Mouse (Mus musculus): ENCODE measurements around the gene Taar8c.
"Not testable (repeated sequence)": the region's sequence is repeated elsewhere in the genome, so short reads cannot be mapped to it uniquely, and the experiment has no call there.

Taar8c gene

GRCm38 (mm10) chr10:24101812-24102211 lies at the start of gene Taar8c:
TSS of gene Taar8c (minus strand) at chr10:24101912.
- DNase-seq (ENCODE audit: low read depth, low spot score): not testable (repeated sequence)

- DNase-seq (ENCODE audit: low read depth, low spot score): no peak
Observed at GRCm38 (mm10) chr10:24150086-24150485, 48.4 kb upstream of the Taar8c start.

- peak; percentile 90 for DNase-seq (ENCODE audit: low read depth, low spot score)
Observed at GRCm38 (mm10) chr10:24149135-24149781, 47.5 kb upstream of the Taar8c start, which contains the start of gene Stx7. TSS of gene Stx7 (plus strand) at chr10:24149302.

GRCm38 (mm10) chr10:24142735-24143134 lies 41.0 kb upstream of the Taar8c start:
- no peak for DNase-seq (ENCODE audit: low read depth, low spot score)

GRCm38 (mm10) chr10:24138623-24139261 lies 37.0 kb upstream of the Taar8c start:
- DNase-seq (ENCODE audit: low read depth, low spot score): no peak

GRCm38 (mm10) chr10:24134071-24134645 lies 32.4 kb upstream of the Taar8c start:
- no peak for DNase-seq (ENCODE audit: low read depth, low spot score)

- no peak for DNase-seq (ENCODE audit: low read depth, low spot score)
Observed at GRCm38 (mm10) chr10:24133132-24133531, 31.4 kb upstream of the Taar8c start.

- DNase-seq (ENCODE audit: low read depth, low spot score): no peak
Observed at GRCm38 (mm10) chr10:24132273-24132672, 30.6 kb upstream of the Taar8c start.

- peak; percentile 82 for DNase-seq (ENCODE audit: low read depth, low spot score)
Observed at GRCm38 (mm10) chr10:24131451-24132262, 29.9 kb upstream of the Taar8c start.

GRCm38 (mm10) chr10:24111116-24111778 lies 9.5 kb upstream of the Taar8c start:
- peak; percentile 54 for DNase-seq (ENCODE audit: low read depth, low spot score)

GRCm38 (mm10) chr10:24109434-24109833 lies 7.7 kb upstream of the Taar8c start, which contains the start of gene Taar9:
TSS of gene Taar9 (minus strand) at chr10:24109534.
- not testable (repeated sequence) for DNase-seq (ENCODE audit: low read depth, low spot score)

GRCm38 (mm10) chr10:24108236-24108635 lies 6.5 kb upstream of the Taar8c start:
- DNase-seq (ENCODE audit: low read depth, low spot score): no peak

- DNase-seq (ENCODE audit: low read depth, low spot score): no peak
Observed at GRCm38 (mm10) chr10:24107747-24108146, 6.0 kb upstream of the Taar8c start.

GRCm38 (mm10) chr10:24103299-24103698 lies 1.6 kb upstream of the Taar8c start:
- DNase-seq (ENCODE audit: low read depth, low spot score): not testable (repeated sequence)

- not testable (repeated sequence) for DNase-seq (ENCODE audit: low read depth, low spot score)
Observed at GRCm38 (mm10) chr10:24097010-24097409, 4.7 kb downstream of the Taar8c start.

- no peak for DNase-seq (ENCODE audit: low read depth, low spot score)
Observed at GRCm38 (mm10) chr10:24092194-24092593, 9.5 kb downstream of the Taar8c start, which contains the start of gene Taar8b. TSS of gene Taar8b (minus strand) at chr10:24092294.

- DNase-seq (ENCODE audit: low read depth, low spot score): no peak
Observed at GRCm38 (mm10) chr10:24087168-24087567, 14.5 kb downstream of the Taar8c start.

GRCm38 (mm10) chr10:24086555-24086954 lies 15.2 kb downstream of the Taar8c start:
- no peak for DNase-seq (ENCODE audit: low read depth, low spot score)

GRCm38 (mm10) chr10:24085936-24086335 lies 15.8 kb downstream of the Taar8c start:
- DNase-seq (ENCODE audit: low read depth, low spot score): no peak

- peak; percentile 47 for DNase-seq (ENCODE audit: low read depth, low spot score)
Observed at GRCm38 (mm10) chr10:24080166-24080565, 21.5 kb downstream of the Taar8c start.

- not testable (repeated sequence) for DNase-seq (ENCODE audit: low read depth, low spot score)
Observed at GRCm38 (mm10) chr10:24076200-24076599, 25.5 kb downstream of the Taar8c start, which contains the start of gene Taar8a. TSS of gene Taar8a (plus strand) at chr10:24076500.

Measured in forelimb bud, embryonic 11.5 days (tissue).